Mouse (Mus musculus): ENCODE results near the gene Exoc7. TPM values are rescaled to one million over a fixed set of nuclear protein-coding genes. Genes with fewer than 3 reads are reported as not detected.

The Exoc7 gene
- polyA plus RNA-seq, 1 experiment from 2014 or later = 60.5 TPM

DNA sequence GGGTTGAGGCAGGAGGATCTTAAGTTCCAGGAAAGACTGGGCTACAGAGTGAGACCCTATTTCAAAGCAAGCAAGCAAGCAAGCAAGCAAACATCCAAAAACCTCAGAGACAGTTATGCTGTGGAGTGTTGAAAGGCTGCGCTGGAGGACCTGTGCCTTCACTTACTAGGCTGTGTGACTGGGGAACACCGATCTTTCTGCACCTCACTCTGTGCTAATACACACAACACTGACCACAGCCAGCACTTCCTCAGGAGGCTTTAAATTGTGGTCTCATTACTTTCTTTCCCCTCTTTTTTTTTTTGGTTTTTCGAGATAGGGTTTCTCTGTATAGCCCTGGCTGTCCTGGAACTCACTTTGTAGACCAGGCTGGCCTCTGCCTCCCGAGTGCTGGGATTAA, 41.2 kb downstream of the Exoc7 start:
- H3K9me3 ChIP-seq (ENCODE audit: control insufficient read depth, low read length) = no peaks in the 10 kb centered on the region
- no peak overlapping the region for H3K27ac ChIP-seq (replicated peaks; ENCODE audit: low read depth, low read length)
- H3K4me3 ChIP-seq (ENCODE audit: low read depth, low read length) = no peak overlapping the region
- H3K27me3 ChIP-seq (replicated peaks; ENCODE audit: control insufficient read depth, insufficient read depth, low read length) = no peaks in the 10 kb centered on the region
- WGBS = 90% methylated on average over 4 of the region's 4 CpGs
- no peak overlapping the region for H3K9ac ChIP-seq (ENCODE audit: low read depth, low read length)
- DNase-seq (ENCODE audit: low spot score) (no peak), ATAC-seq (ENCODE audit: low read depth) (no peak)
- H3K4me2 ChIP-seq (ENCODE audit: low read depth, low read length) = no peak overlapping the region
- no peaks in the 10 kb centered on the region for H3K4me1 ChIP-seq (ENCODE audit: control insufficient read depth, insufficient read depth, low read length)
- peaks cover 95% of the 10 kb centered on the region for H3K36me3 ChIP-seq (ENCODE audit: control insufficient read depth, insufficient read depth, low read length)

DNA sequence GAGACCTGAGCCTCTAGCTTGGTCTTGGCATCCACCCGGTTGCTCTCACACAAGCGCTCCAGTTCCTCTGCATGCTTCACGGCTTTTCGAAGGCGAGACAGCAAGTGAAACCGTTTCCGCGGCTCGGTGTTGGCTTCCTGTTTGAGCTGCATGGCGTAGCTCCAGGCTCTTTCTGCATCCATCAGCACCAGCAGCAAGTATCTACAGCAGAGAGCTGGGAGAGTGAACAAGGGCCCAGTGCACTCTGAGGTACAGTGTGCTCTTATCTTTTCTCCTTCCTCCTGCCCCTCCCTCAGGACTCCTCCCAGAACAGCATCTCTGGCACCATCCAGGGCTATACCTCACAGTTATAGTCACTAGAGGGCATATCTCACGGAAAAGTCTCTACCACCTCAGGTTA, 41.7 kb downstream of the Exoc7 start:
- DNase-seq (ENCODE audit: low spot score) = no peak
- ATAC-seq (ENCODE audit: low read depth) = no peak
- H3K9ac ChIP-seq (ENCODE audit: low read depth, low read length) = no peak overlapping the region
- no peaks in the 10 kb centered on the region for H3K4me1 ChIP-seq (ENCODE audit: control insufficient read depth, insufficient read depth, low read length)
- WGBS = 89% methylated on average over 11 of the region's 11 CpGs
- peaks cover 97% of the 10 kb centered on the region for H3K36me3 ChIP-seq (ENCODE audit: control insufficient read depth, insufficient read depth, low read length)
- no peak overlapping the region for H3K4me2 ChIP-seq (ENCODE audit: low read depth, low read length)
- H3K27ac ChIP-seq (replicated peaks; ENCODE audit: low read depth, low read length) = no peak overlapping the region
- no peak overlapping the region for H3K4me3 ChIP-seq (ENCODE audit: low read depth, low read length)
- H3K27me3 ChIP-seq (replicated peaks; ENCODE audit: control insufficient read depth, insufficient read depth, low read length) = no peaks in the 10 kb centered on the region
- no peaks in the 10 kb centered on the region for H3K9me3 ChIP-seq (ENCODE audit: control insufficient read depth, low read length)

DNA sequence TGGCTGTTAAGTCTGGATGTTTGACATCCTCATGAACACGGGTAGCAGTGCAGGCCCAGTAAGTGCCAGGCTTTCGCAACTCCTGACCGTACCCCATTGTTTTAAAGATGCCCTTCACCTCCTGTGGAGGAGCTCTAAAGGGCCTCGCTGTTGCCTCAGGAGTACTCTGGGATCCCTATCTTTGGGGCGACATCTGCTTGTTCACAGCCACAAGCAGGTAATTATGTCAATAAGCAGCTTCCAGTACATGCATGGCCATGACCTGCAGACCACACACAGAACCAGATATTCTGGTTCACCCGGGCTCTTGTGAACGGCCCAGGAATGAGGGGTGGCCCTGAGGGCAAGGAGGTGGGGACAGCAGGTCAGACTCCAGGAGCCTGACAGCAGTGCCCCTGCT, 46.8 kb downstream of the Exoc7 start:
- Histone ChIP-seq H3K9ac (ENCODE audit: low read depth, low read length) (no peak overlapping the region), H3K9me3 (ENCODE audit: control insufficient read depth, low read length) (no peaks in the 10 kb centered on the region), H3K27me3 (replicated peaks; ENCODE audit: control insufficient read depth, insufficient read depth, low read length) (no peaks in the 10 kb centered on the region), H3K27ac (replicated peaks; ENCODE audit: low read depth, low read length) (no peak overlapping the region), H3K4me3 (ENCODE audit: low read depth, low read length) (no peak overlapping the region), H3K36me3 (ENCODE audit: control insufficient read depth, insufficient read depth, low read length) (peaks cover 97% of the 10 kb centered on the region), H3K4me2 (ENCODE audit: low read depth, low read length) (no peak overlapping the region), H3K4me1 (ENCODE audit: control insufficient read depth, insufficient read depth, low read length) (no peaks in the 10 kb centered on the region)
- WGBS = 80% methylated on average over 7 of the region's 7 CpGs
- 0 out of 2 replicates have a peak, but pooled peaks have one; percentile 41 for ATAC-seq (ENCODE audit: low read depth)
- DNase-seq (ENCODE audit: low spot score) = no peak

DNA sequence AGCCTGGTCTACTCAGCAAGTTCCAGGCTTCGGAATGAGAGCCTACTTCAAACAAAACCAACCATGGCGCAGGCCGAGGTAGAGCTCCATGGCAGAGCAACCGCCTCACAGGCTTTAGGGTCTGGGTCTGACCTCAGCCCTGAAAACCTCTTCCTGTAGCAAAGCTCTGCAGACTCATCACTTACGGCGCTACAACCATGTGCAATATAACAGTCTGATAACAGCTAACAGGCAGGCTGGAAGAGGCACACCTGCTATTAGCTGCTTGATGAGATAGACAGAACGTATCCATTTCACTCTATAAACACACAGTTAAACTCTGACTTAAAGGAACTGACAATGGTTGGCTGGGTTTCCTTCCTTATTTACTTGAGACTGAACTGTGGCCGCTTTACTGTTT, 47.6 kb downstream of the Exoc7 start:
- Histone ChIP-seq H3K9ac (ENCODE audit: low read depth, low read length) (no peak overlapping the region), H3K4me1 (ENCODE audit: control insufficient read depth, insufficient read depth, low read length) (no peaks in the 10 kb centered on the region), H3K9me3 (ENCODE audit: control insufficient read depth, low read length) (no peaks in the 10 kb centered on the region), H3K36me3 (ENCODE audit: control insufficient read depth, insufficient read depth, low read length) (peaks cover 98% of the 10 kb centered on the region), H3K4me3 (ENCODE audit: low read depth, low read length) (no peak overlapping the region), H3K4me2 (ENCODE audit: low read depth, low read length) (no peak overlapping the region), H3K27ac (replicated peaks; ENCODE audit: low read depth, low read length) (no peak overlapping the region), H3K27me3 (replicated peaks; ENCODE audit: control insufficient read depth, insufficient read depth, low read length) (no peaks in the 10 kb centered on the region)
- no peak for DNase-seq (ENCODE audit: low spot score)
- no peak for ATAC-seq (ENCODE audit: low read depth)
- 96% methylated on average over 8 of the region's 8 CpGs for WGBS

DNA sequence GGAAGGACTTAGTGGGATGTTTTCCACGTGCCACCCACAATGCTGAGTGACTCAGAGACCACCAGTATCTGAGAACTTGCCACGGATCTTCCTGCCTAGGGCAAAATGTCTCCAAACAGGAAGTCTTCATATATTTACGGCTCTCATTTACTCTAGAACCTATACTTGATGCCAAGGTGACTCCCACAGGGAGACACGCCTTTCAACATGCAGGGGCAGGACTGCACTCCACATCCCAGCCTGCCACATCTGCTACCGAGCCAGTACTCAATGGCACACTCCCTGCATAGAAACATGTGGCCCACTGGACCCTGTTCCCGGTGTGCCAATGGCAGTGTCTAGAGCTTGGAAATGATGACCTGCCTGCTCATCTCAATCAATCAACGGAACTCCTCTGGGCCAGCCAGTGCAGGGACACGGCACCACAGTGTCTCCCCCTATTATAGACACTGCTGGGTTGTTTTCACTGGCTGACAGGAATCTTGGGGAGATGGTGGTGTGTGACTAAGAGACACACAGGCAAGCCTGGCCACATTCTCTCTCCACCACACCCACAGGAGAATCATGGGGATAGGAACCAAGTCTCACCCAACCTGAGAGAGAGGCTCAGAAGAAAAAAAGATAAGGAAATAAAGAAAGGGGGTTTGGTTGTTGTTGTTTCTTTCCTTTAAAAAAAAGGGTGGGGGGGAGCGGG, 50.9 kb downstream of the Exoc7 start:
- H3K27ac ChIP-seq (replicated peaks; ENCODE audit: low read depth, low read length) = no peak overlapping the region

DNA sequence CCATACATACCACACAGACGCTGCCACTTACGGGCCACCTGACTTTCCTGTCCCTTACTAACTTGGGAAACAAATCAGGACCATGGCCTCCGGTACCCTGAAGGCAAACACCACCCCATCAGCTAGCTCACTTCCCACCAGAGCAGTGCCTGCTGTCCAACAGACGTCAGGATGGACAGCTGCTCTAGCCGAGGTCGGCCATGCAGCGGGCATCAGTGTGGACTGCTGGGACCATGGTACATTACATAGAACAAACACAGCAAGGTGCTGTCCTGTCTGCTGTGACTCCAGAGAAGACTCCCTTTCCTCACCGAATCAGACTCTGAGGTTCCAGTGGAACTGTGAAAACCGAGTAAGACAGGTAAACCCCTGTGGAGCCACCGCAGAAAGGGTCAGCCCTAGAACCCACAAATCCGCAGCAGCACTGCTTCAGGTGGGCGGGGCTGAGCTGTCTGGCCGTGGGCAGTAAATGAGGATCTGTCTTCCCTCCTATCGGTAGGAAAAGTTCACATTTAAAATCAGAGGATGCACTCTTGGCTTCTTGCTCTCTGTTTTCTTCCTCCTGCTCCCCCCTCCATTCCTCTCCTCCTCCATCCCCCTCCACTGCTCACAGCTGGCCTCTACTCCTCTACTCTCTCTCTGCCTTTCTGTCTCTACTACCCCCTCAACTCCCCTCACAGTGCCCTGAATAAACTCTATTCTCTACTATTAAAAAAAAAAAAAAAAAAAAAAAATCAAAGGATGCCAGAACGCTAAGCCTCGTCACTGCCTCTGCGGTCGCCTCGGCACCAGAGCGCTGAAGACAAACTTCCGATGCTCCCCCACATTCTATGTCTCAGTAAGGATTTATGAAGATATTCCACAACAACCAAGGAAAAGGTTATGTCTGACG, 51.7 kb downstream of the Exoc7 start:
- no peak overlapping the region for H3K4me2 ChIP-seq (ENCODE audit: low read depth, low read length)
- ATAC-seq (ENCODE audit: low read depth) (no peak), DNase-seq (ENCODE audit: low spot score) (no peak)
- peaks cover 98% of the 10 kb centered on the region for H3K36me3 ChIP-seq (ENCODE audit: control insufficient read depth, insufficient read depth, low read length)
- H3K9ac ChIP-seq (ENCODE audit: low read depth, low read length) = no peak overlapping the region
- no peak overlapping the region for H3K4me3 ChIP-seq (ENCODE audit: low read depth, low read length)
- H3K27ac ChIP-seq (replicated peaks; ENCODE audit: low read depth, low read length) = no peak overlapping the region
- 86% methylated on average over 21 of the region's 22 CpGs for WGBS
- no peaks in the 10 kb centered on the region for H3K27me3 ChIP-seq (replicated peaks; ENCODE audit: control insufficient read depth, insufficient read depth, low read length)
- no peaks in the 10 kb centered on the region for H3K4me1 ChIP-seq (ENCODE audit: control insufficient read depth, insufficient read depth, low read length)
- no peaks in the 10 kb centered on the region for H3K9me3 ChIP-seq (ENCODE audit: control insufficient read depth, low read length)

More for the DNA sequence above, 50.9 kb downstream of the Exoc7 start:
- WGBS = 81% methylated on average over 9 of the region's 9 CpGs
- no peak overlapping the region for H3K9ac ChIP-seq (ENCODE audit: low read depth, low read length)
- no peaks in the 10 kb centered on the region for H3K4me1 ChIP-seq (ENCODE audit: control insufficient read depth, insufficient read depth, low read length)
- peaks cover 98% of the 10 kb centered on the region for H3K36me3 ChIP-seq (ENCODE audit: control insufficient read depth, insufficient read depth, low read length)
- H3K9me3 ChIP-seq (ENCODE audit: control insufficient read depth, low read length) = no peaks in the 10 kb centered on the region
- DNase-seq (ENCODE audit: low spot score) (peak; percentile 23), ATAC-seq (ENCODE audit: low read depth) (0 out of 2 replicates have a peak, but pooled peaks have one; percentile 42)
- no peak overlapping the region for H3K4me3 ChIP-seq (ENCODE audit: low read depth, low read length)
- no peaks in the 10 kb centered on the region for H3K27me3 ChIP-seq (replicated peaks; ENCODE audit: control insufficient read depth, insufficient read depth, low read length)
- H3K4me2 ChIP-seq (ENCODE audit: low read depth, low read length) = no peak overlapping the region

DNA sequence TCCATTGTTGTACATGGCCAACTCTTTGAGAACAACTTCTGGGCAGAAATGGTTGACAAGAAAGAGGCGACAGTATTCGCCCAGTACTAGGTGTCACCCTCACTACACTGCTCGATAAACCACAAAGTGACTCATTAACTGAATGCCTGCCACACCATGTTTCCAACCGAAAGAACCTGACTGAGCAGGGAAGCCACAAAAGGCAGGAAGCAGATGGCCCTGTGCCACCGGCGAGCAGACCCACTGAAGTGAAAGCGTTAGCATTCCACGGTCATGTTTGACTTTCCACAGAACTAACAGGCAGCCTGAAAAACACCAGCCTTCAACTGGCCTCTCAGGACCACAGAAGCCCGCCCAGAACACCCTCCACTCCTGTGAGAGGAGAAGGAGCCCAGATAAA, 52.4 kb downstream of the Exoc7 start:
- Histone ChIP-seq H3K4me3 (ENCODE audit: low read depth, low read length) (no peak overlapping the region), H3K27me3 (replicated peaks; ENCODE audit: control insufficient read depth, insufficient read depth, low read length) (no peaks in the 10 kb centered on the region), H3K27ac (replicated peaks; ENCODE audit: low read depth, low read length) (no peak overlapping the region), H3K4me2 (ENCODE audit: low read depth, low read length) (no peak overlapping the region), H3K9me3 (ENCODE audit: control insufficient read depth, low read length) (no peaks in the 10 kb centered on the region), H3K9ac (ENCODE audit: low read depth, low read length) (no peak overlapping the region), H3K36me3 (ENCODE audit: control insufficient read depth, insufficient read depth, low read length) (peaks cover 98% of the 10 kb centered on the region), H3K4me1 (ENCODE audit: control insufficient read depth, insufficient read depth, low read length) (no peaks in the 10 kb centered on the region)
- 79% methylated on average over 9 of the region's 9 CpGs for WGBS
- no peak for ATAC-seq (ENCODE audit: low read depth)
- DNase-seq (ENCODE audit: low spot score) = no peak

DNA sequence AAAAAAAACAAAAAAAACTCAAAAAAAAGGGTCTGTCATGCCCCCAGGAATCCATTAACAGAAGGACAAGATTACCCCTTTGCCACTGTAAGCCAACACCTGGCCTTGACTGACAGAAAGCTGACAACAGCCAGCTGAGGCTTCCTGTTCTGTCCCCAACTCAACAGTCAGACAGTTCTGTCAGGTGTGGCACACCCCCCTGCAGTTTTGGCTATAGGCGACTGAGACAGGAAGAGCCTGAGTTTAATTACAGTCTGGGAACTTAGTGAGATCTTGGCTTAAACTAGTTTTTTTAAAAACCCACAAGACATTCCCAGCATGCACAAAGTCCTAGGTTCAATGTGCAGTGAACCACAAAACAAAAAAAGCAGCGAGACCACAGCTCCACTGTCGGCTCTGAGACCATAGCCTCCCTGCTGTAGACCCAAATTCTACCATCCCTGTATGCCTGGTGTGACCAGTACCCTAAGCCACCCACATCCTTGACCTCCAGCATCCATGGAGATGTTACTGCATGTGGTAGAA, 53.9 kb downstream of the Exoc7 start:
- DNase-seq (ENCODE audit: low spot score) (no peak), ATAC-seq (ENCODE audit: low read depth) (no peak)
- Histone ChIP-seq H3K27me3 (replicated peaks; ENCODE audit: control insufficient read depth, insufficient read depth, low read length) (no peaks in the 10 kb centered on the region), H3K4me3 (ENCODE audit: low read depth, low read length) (no peak overlapping the region), H3K4me2 (ENCODE audit: low read depth, low read length) (no peak overlapping the region), H3K27ac (replicated peaks; ENCODE audit: low read depth, low read length) (no peak overlapping the region), H3K9ac (ENCODE audit: low read depth, low read length) (no peak overlapping the region), H3K36me3 (ENCODE audit: control insufficient read depth, insufficient read depth, low read length) (peaks cover 100% of the 10 kb centered on the region), H3K9me3 (ENCODE audit: control insufficient read depth, low read length) (no peaks in the 10 kb centered on the region), H3K4me1 (ENCODE audit: control insufficient read depth, insufficient read depth, low read length) (no peaks in the 10 kb centered on the region)
- WGBS = 81% methylated on average over 3 of the region's 3 CpGs

All from embryonic facial prominence, embryonic 14.5 days (tissue).